Mouse (Mus musculus): ENCODE data around the gene Csmd2. TPM values are rescaled to one million over a fixed set of nuclear protein-coding genes. Genes with fewer than 3 reads are reported as not detected.

Gene Csmd2
- polyA plus RNA-seq, 1 experiment from 2014 or later, result 9.1 TPM

GRCm38 (mm10) chr4:128374051-128374450 lies 386.4 kb downstream of the Csmd2 start:
- no peak for ATAC-seq (ENCODE audit: low read depth)

GRCm38 (mm10) chr4:128378946-128379345 lies 391.3 kb downstream of the Csmd2 start:
- H3K27ac ChIP-seq (replicated peaks), result no peak overlapping the region
- no peak overlapping the region for H3K9ac ChIP-seq
- no peak overlapping the region for H3K4me3 ChIP-seq
- H3K36me3 ChIP-seq, result peaks cover 28% of the 10 kb centered on the region
- WGBS, result 82% methylated on average over 2 of the region's 2 CpGs
- H3K4me1 ChIP-seq (replicated peaks), result no peaks in the 10 kb centered on the region
- ATAC-seq (ENCODE audit: low read depth), result no peak
- no peak overlapping the region for H3K4me2 ChIP-seq
- no peaks in the 10 kb centered on the region for H3K9me3 ChIP-seq
- H3K27me3 ChIP-seq, result no peaks in the 10 kb centered on the region

More at GRCm38 (mm10) chr4:128374051-128374450, 386.4 kb downstream of the Csmd2 start:
- Histone ChIP-seq H3K9me3 (no peaks in the 10 kb centered on the region), H3K4me1 (replicated peaks) (no peaks in the 10 kb centered on the region), H3K27me3 (no peaks in the 10 kb centered on the region), H3K36me3 (peaks cover 40% of the 10 kb centered on the region), H3K4me3 (no peak overlapping the region), H3K27ac (replicated peaks) (no peak overlapping the region), H3K9ac (no peak overlapping the region), H3K4me2 (no peak overlapping the region)
- 72% methylated on average over 5 of the region's 5 CpGs for whole genome bisulfite sequencing

GRCm38 (mm10) chr4:128381331-128381730 lies 393.7 kb downstream of the Csmd2 start:
- Histone ChIP-seq H3K4me2 (no peak overlapping the region), H3K27me3 (no peaks in the 10 kb centered on the region), H3K9me3 (no peaks in the 10 kb centered on the region), H3K36me3 (peaks cover 32% of the 10 kb centered on the region), H3K27ac (replicated peaks) (no peak overlapping the region), H3K9ac (no peak overlapping the region), H3K4me3 (no peak overlapping the region), H3K4me1 (replicated peaks) (no peaks in the 10 kb centered on the region)
- WGBS, result 82% methylated on average over 6 of the region's 6 CpGs
- ATAC-seq (ENCODE audit: low read depth), result no peak

GRCm38 (mm10) chr4:128383800-128384199 lies 396.1 kb downstream of the Csmd2 start:
- H3K4me2 ChIP-seq, result no peak overlapping the region
- H3K9ac ChIP-seq, result no peak overlapping the region
- WGBS, result 92% methylated on average over 7 of the region's 7 CpGs
- H3K4me1 ChIP-seq (replicated peaks), result no peaks in the 10 kb centered on the region
- ATAC-seq (ENCODE audit: low read depth), result no peak
- no peaks in the 10 kb centered on the region for H3K9me3 ChIP-seq
- H3K36me3 ChIP-seq, result peaks cover 33% of the 10 kb centered on the region
- no peak overlapping the region for H3K4me3 ChIP-seq
- H3K27me3 ChIP-seq, result no peaks in the 10 kb centered on the region
- H3K27ac ChIP-seq (replicated peaks), result no peak overlapping the region

GRCm38 (mm10) chr4:128391484-128391883 lies 403.8 kb downstream of the Csmd2 start:
- 91% methylated on average over 5 of the region's 5 CpGs for WGBS

GRCm38 (mm10) chr4:128392279-128392678 lies 404.6 kb downstream of the Csmd2 start:
- no peak for ATAC-seq (ENCODE audit: low read depth)
- Histone ChIP-seq H3K4me1 (replicated peaks) (peaks cover 24% of the 10 kb centered on the region), H3K4me3 (no peak overlapping the region), H3K27ac (replicated peaks) (no peak overlapping the region), H3K9me3 (no peaks in the 10 kb centered on the region), H3K4me2 (no peak overlapping the region), H3K27me3 (no peaks in the 10 kb centered on the region), H3K36me3 (peaks cover 15% of the 10 kb centered on the region; the same call in 1 of the 2 replicates), H3K9ac (no peak overlapping the region)
- 24% methylated on average over 3 of the region's 3 CpGs for WGBS

More at GRCm38 (mm10) chr4:128391484-128391883, 403.8 kb downstream of the Csmd2 start:
- Histone ChIP-seq H3K9ac (no peak overlapping the region), H3K27me3 (no peaks in the 10 kb centered on the region), H3K36me3 (peaks cover 15% of the 10 kb centered on the region; the same call in 1 of the 2 replicates), H3K4me2 (no peak overlapping the region), H3K9me3 (no peaks in the 10 kb centered on the region), H3K4me1 (replicated peaks) (peaks cover 16% of the 10 kb centered on the region), H3K4me3 (no peak overlapping the region), H3K27ac (replicated peaks) (no peak overlapping the region)
- ATAC-seq (ENCODE audit: low read depth), result no peak

- Histone ChIP-seq H3K4me1 (replicated peaks) (peaks cover 40% of the 10 kb centered on the region), H3K4me3 (no peak overlapping the region), H3K9ac (no peak overlapping the region), H3K27ac (replicated peaks) (no peak overlapping the region), H3K9me3 (no peaks in the 10 kb centered on the region), H3K4me2 (no peak overlapping the region), H3K36me3 (peaks cover 11% of the 10 kb centered on the region; the same call in 1 of the 2 replicates), H3K27me3 (no peaks in the 10 kb centered on the region)
- ATAC-seq (ENCODE audit: low read depth), result no peak
- whole genome bisulfite sequencing, result 92% methylated on average over 4 of the region's 4 CpGs
Measured at GRCm38 (mm10) chr4:128393864-128394263, 406.2 kb downstream of the Csmd2 start.

GRCm38 (mm10) chr4:128396616-128397015 lies 409.0 kb downstream of the Csmd2 start:
- Histone ChIP-seq H3K27me3 (no peaks in the 10 kb centered on the region), H3K4me2 (no peak overlapping the region), H3K9ac (no peak overlapping the region), H3K27ac (replicated peaks) (peak overlapping the region; percentile 59; the same call in 1 of the 2 replicates), H3K4me1 (replicated peaks) (peaks cover 50% of the 10 kb centered on the region), H3K4me3 (no peak overlapping the region), H3K36me3 (peaks cover 11% of the 10 kb centered on the region; the same call in 1 of the 2 replicates), H3K9me3 (no peaks in the 10 kb centered on the region)
- 82% methylated on average over 5 of the region's 5 CpGs for WGBS
- ATAC-seq (ENCODE audit: low read depth), result 0 out of 2 replicates have a peak, but pooled peaks have one; percentile 30

- no peak overlapping the region for H3K9ac ChIP-seq
- no peaks in the 10 kb centered on the region for H3K27me3 ChIP-seq
- WGBS, result 75% methylated on average over 7 of the region's 7 CpGs
- no peak overlapping the region for H3K4me3 ChIP-seq
- ATAC-seq (ENCODE audit: low read depth), result no peak
- peak overlapping the region; percentile 59; the same call in 1 of the 2 replicates for H3K27ac ChIP-seq (replicated peaks)
- no peak overlapping the region for H3K4me2 ChIP-seq
- H3K4me1 ChIP-seq (replicated peaks), result peaks cover 39% of the 10 kb centered on the region
- peaks cover 11% of the 10 kb centered on the region; the same call in 1 of the 2 replicates for H3K36me3 ChIP-seq
- H3K9me3 ChIP-seq, result no peaks in the 10 kb centered on the region
Measured at GRCm38 (mm10) chr4:128397804-128398203, 410.1 kb downstream of the Csmd2 start.

GRCm38 (mm10) chr4:128398948-128399347 lies 411.3 kb downstream of the Csmd2 start:
- H3K36me3 ChIP-seq, result peaks cover 11% of the 10 kb centered on the region; the same call in 1 of the 2 replicates
- H3K4me2 ChIP-seq, result no peak overlapping the region
- no peak overlapping the region for H3K4me3 ChIP-seq
- H3K4me1 ChIP-seq (replicated peaks), result peaks cover 39% of the 10 kb centered on the region
- WGBS, result 65% methylated on average over 7 of the region's 7 CpGs
- no peaks in the 10 kb centered on the region for H3K9me3 ChIP-seq
- H3K27me3 ChIP-seq, result no peaks in the 10 kb centered on the region
- ATAC-seq (ENCODE audit: low read depth), result no peak
- H3K27ac ChIP-seq (replicated peaks), result no peak overlapping the region
- no peak overlapping the region for H3K9ac ChIP-seq

- Histone ChIP-seq H3K4me1 (replicated peaks) (peaks cover 39% of the 10 kb centered on the region), H3K9ac (0 out of 2 replicates have a peak overlapping the region, but pooled peaks have one; percentile 8), H3K27ac (replicated peaks) (no peak overlapping the region), H3K36me3 (0 out of 2 replicates have a peak, but pooled peaks cover 1% of the 10 kb centered on the region), H3K27me3 (no peaks in the 10 kb centered on the region), H3K4me2 (no peak overlapping the region), H3K4me3 (no peak overlapping the region), H3K9me3 (no peaks in the 10 kb centered on the region)
- no peak for ATAC-seq (ENCODE audit: low read depth)
- WGBS, result 80% methylated on average over 6 of the region's 6 CpGs
Measured at GRCm38 (mm10) chr4:128400016-128400415, 412.4 kb downstream of the Csmd2 start.

GRCm38 (mm10) chr4:128401591-128401990 lies 413.9 kb downstream of the Csmd2 start:
- H3K36me3 ChIP-seq, result peaks cover 5% of the 10 kb centered on the region; the same call in 1 of the 2 replicates
- H3K27ac ChIP-seq (replicated peaks), result peak overlapping the region; percentile 50
- no peak overlapping the region for H3K4me2 ChIP-seq
- no peak overlapping the region for H3K4me3 ChIP-seq
- H3K27me3 ChIP-seq, result no peaks in the 10 kb centered on the region
- no peak for ATAC-seq (ENCODE audit: low read depth)
- H3K9me3 ChIP-seq, result no peaks in the 10 kb centered on the region
- H3K4me1 ChIP-seq (replicated peaks), result peaks cover 33% of the 10 kb centered on the region
- 73% methylated on average over 3 of the region's 3 CpGs for WGBS
- no peak overlapping the region for H3K9ac ChIP-seq

- H3K27me3 ChIP-seq, result no peaks in the 10 kb centered on the region
- no peak overlapping the region for H3K4me2 ChIP-seq
- no peak overlapping the region for H3K9ac ChIP-seq
- WGBS, result 86% methylated on average over 1 of the region's 1 CpGs
- H3K4me1 ChIP-seq (replicated peaks), result peaks cover 30% of the 10 kb centered on the region
- ATAC-seq (ENCODE audit: low read depth), result no peak
- no peak overlapping the region for H3K27ac ChIP-seq (replicated peaks)
- peaks cover 5% of the 10 kb centered on the region; the same call in 1 of the 2 replicates for H3K36me3 ChIP-seq
- H3K4me3 ChIP-seq, result no peak overlapping the region
- no peaks in the 10 kb centered on the region for H3K9me3 ChIP-seq
Measured at GRCm38 (mm10) chr4:128402706-128403105, 415.0 kb downstream of the Csmd2 start.
